Mouse (Mus musculus) heart, adult 10 weeks (tissue): Measurements from ENCODE around the gene Gm49394. TPM values are rescaled to one million over a fixed set of nuclear protein-coding genes. Genes with fewer than 3 reads are reported as not detected.

Source experiments
- polyA plus RNA-seq: library from polyadenylated mRNA; stranded (reverse); fragments of 350-450 nt; fragmentation: Illumina TruSeq; extraction: RNeasy Lipid Tissue Mini Kit (QIAGEN cat#74804); gene quantifications from one replicate; pipeline ENCODE4 v1.2.3, GENCODE M21; 2014; ENCODE audit warnings: low read depth, low replicate concordance

Gm49394 gene
- not detected for polyA plus RNA-seq

DNA sequence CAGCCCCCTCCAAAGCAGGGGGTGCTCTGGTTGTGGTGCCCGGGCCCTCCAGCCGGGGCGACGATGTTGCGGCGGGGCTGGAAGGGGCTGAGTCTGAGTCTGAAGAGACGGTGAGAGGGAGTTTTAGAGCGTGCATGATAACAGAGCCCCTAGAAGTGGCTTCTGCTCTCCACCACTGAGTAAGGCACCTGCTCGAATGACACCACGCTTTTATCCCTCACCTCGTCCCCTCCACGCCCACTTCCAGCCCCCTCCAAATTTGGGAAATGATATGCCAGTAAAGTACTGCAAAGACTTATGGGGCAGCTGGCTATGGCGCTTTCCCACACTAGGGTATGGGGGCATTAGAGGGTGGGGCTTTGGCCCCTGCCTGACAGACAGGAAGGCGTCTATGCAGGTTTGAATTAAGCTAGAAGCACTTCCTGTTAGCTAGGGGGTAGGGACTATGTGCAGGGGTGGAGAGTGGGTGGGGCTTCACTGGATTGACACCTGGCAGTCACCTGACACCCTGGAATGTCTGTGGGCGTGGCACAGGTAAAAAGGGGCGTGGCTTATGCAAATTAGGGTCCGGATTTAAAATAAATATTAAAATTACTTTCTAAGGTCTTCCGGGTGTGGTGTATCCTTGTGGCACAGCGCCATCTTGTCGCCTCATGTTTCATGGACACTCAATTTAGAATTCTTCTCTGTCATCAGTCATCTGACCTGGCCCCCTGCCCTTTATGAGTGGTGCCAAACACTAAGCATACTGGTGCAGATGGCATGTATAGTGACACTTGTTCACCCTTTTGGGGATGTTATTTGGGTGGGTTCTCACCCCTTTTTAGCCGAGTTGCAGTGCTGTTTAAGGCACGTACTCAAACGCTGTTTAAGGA, at the start of gene Gm49394:
TSS of gene Gm49394 (minus strand) at position 192 of the 875 bp plus-strand sequence.

DNA sequence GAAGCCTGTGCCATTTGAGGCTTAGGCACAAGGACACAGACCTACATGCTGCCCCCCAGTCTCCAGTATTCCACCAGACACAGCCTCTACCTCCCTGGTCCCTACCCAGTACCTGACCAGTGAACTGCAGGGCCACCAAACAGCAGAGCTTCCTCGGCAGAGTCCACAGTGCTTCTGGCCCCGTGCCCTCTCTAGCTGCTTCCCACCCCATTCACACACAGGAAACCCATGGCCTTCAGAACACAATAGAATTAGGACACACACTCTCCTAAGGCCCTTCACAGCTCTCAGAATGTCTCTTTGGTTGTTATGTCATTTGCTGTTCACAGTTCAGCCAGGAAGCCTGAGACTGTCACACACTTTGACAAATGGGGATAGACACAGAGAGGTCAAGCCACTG, 3.1 kb downstream of the Gm49394 start, which contains the start of gene Igf2:
TSS of gene Igf2 (minus strand) at position 158 of the 400 bp plus-strand sequence.

Other genes with a start within 250 kb of the Gm49394 start
- not detected for gene Syt8, start 235.1 kb downstream of the Gm49394 start, polyA plus RNA-seq
- 8.8 TPM for gene Tnni2, start 228.1 kb downstream of the Gm49394 start, polyA plus RNA-seq
- gene Lsp1, start 209.1 kb downstream of the Gm49394 start, polyA plus RNA-seq, result 88.0 TPM
- gene Tnnt3, start 171.1 kb downstream of the Gm49394 start, polyA plus RNA-seq, result 0.97 TPM
- 94.6 TPM for gene Mrpl23, start 137.3 kb downstream of the Gm49394 start, polyA plus RNA-seq
- gene Igf2, start 3.1 kb downstream of the Gm49394 start, polyA plus RNA-seq, result 53.6 TPM
- not detected for gene Ins2, start 73.4 kb upstream of the Gm49394 start, polyA plus RNA-seq